Mouse (Mus musculus): ENCODE measurements around the gene Slit3.

- TF ChIP-seq EP300 (IDR thresholded peaks at IDR 0.05; ENCODE audit: low read depth) (no peak), CTCF (IDR thresholded peaks at IDR 0.05; ENCODE audit: low read depth) (no peak)
Observed at GRCm38 (mm10) chr11:35513343-35513742, 392.3 kb downstream of the Slit3 start.

All from liver, embryonic 14.5 days (tissue).